Mouse (Mus musculus) CH12.LX (cell line): ENCODE measurements at regions not wholly inside any gene's neighbourhood (a gene's known extent, or its start where the extent isn't known, plus 50 kb on each side); places are given as distances from the start of the nearest gene placed in this dataset.

Experiments used
- DNase-seq: peaks from one replicate; pipeline ENCODE4 v3.0.0-alpha.2; 2013; ENCODE audit errors: extremely low read depth
- H3K27ac ChIP-seq: 2 replicates; pipeline ENCODE4 v1.5.1; 2012; ENCODE audit warnings: low read depth, mild to moderate bottlenecking, control low read depth, moderate library complexity; ENCODE audit not compliant: insufficient read depth
- H3K27me3 ChIP-seq: replicated peaks from 2 replicates; pipeline ENCODE3; 2012; ENCODE audit warnings: inconsistent platforms
- H3K36me3 ChIP-seq, 2 experiments: replicated peaks in 1 of 2; 2 replicates each; pipeline versions ENCODE3 to v1.6.1; 2012; ENCODE audit warnings: inconsistent platforms in 1 of 2, low read length in 1 of 2, mild to moderate bottlenecking in 1 of 2, mixed read lengths in 1 of 2, moderate library complexity in 1 of 2; ENCODE audit not compliant: control insufficient read depth in 1 of 2, insufficient read depth in 1 of 2
- H3K4me1 ChIP-seq, 2 experiments: 2 replicates each; pipeline ENCODE4 v1.6.1; 2012; ENCODE audit warnings: inconsistent platforms in 1 of 2, moderate library complexity in 1 of 2; ENCODE audit not compliant: insufficient read depth in 2 of 2, control insufficient read depth in 1 of 2
- H3K4me2 ChIP-seq: 2 replicates; pipeline ENCODE4 v1.6.1; 2012; ENCODE audit warnings: low read depth, mild to moderate bottlenecking, control low read depth; ENCODE audit not compliant: poor library complexity, insufficient read depth, severe bottlenecking
- H3K4me3 ChIP-seq, 3 experiments: fragments of 150-350 bp in 1 of 3; sonication (generic) in 1 of 3; replicated peaks in 1 of 3; 2 replicates each; pipeline versions ENCODE3 to v1.5.1; 2011 to 2012; ENCODE audit warnings: low read depth in 2 of 3, low read length in 2 of 3, mild to moderate bottlenecking in 2 of 3, moderate library complexity in 2 of 3, control low read depth in 1 of 3, improper control_type of control experiment in 1 of 3, inconsistent platforms in 1 of 3, mixed read lengths in 1 of 3; ENCODE audit not compliant: poor library complexity in 1 of 3
- H3K79me2 ChIP-seq: replicated peaks from 2 replicates; pipeline ENCODE4 v1.6.1; 2012; ENCODE audit warnings: mild to moderate bottlenecking, moderate library complexity; ENCODE audit not compliant: control insufficient read depth, poor library complexity, insufficient read depth, severe bottlenecking; ENCODE audit errors: extremely low read depth
- H3K9ac ChIP-seq: 2 replicates; pipeline ENCODE4 v1.6.1; 2012; ENCODE audit warnings: low read depth, mild to moderate bottlenecking, control low read depth, moderate library complexity; ENCODE audit not compliant: insufficient read depth
- H3K9me3 ChIP-seq: replicated peaks from 2 replicates; pipeline ENCODE3; 2012; ENCODE audit warnings: low read length, inconsistent platforms, mixed read lengths
- BHLHE40 ChIP-seq: IDR thresholded peaks from 2 replicates; pipeline ENCODE4 v1.6.1; 2011; ENCODE audit warnings: mild to moderate bottlenecking, low read depth, low read length, improper control_type of control experiment
- CHD1 ChIP-seq: IDR thresholded peaks from 2 replicates; pipeline ENCODE4 v1.6.1; 2012; ENCODE audit warnings: low read depth, low read length, improper control_type of control experiment, inconsistent platforms
- CHD2 ChIP-seq: IDR thresholded peaks from 2 replicates; pipeline ENCODE4 v1.6.1; 2011; ENCODE audit warnings: low read length, improper control_type of control experiment
- CTCF ChIP-seq, 2 experiments: IDR thresholded peaks in 1 of 2; conservative IDR thresholded peaks in 1 of 2; 2 replicates each; pipeline ENCODE4 v1.5.1; 2011 to 2012; ENCODE audit warnings: low read depth in 2 of 2, low read length in 2 of 2, improper control_type of control experiment in 1 of 2, inconsistent platforms in 1 of 2, mild to moderate bottlenecking in 1 of 2, moderate library complexity in 1 of 2
- E2F4 ChIP-seq: IDR thresholded peaks from 2 replicates; pipeline ENCODE4 v1.6.1; 2011; ENCODE audit warnings: low read depth, low read length, improper control_type of control experiment; ENCODE audit not compliant: insufficient replicate concordance
- ETS1 ChIP-seq: conservative IDR thresholded peaks from 2 replicates; pipeline ENCODE4 v1.6.1; 2012; ENCODE audit warnings: low read depth, mild to moderate bottlenecking, inconsistent platforms, low read length, improper control_type of control experiment, moderate library complexity
- GABPA ChIP-seq: IDR thresholded peaks from 2 replicates; pipeline ENCODE4 v1.6.1; 2012; ENCODE audit warnings: low read depth, low read length, improper control_type of control experiment, inconsistent platforms; ENCODE audit not compliant: insufficient replicate concordance
- HCFC1 ChIP-seq: IDR thresholded peaks from 2 replicates; pipeline ENCODE4 v1.6.1; 2012; ENCODE audit warnings: low read depth, mild to moderate bottlenecking, inconsistent platforms, low read length, improper control_type of control experiment
- IRF4 ChIP-seq: IDR thresholded peaks from 2 replicates; pipeline ENCODE4 v1.6.1; 2014; ENCODE audit warnings: low read depth, mild to moderate bottlenecking, inconsistent platforms, low read length, improper control_type of control experiment
- JUND ChIP-seq: conservative IDR thresholded peaks from 2 replicates; pipeline ENCODE4 v1.6.1; 2011; ENCODE audit warnings: low read depth, low read length, improper control_type of control experiment
- KAT2A ChIP-seq: IDR thresholded peaks from 2 replicates; pipeline ENCODE4 v1.6.1; 2012; ENCODE audit warnings: low read length, improper control_type of control experiment, inconsistent platforms; ENCODE audit not compliant: insufficient replicate concordance
- MAFK ChIP-seq: IDR thresholded peaks from 2 replicates; pipeline ENCODE4 v1.6.1; 2011; ENCODE audit warnings: low read length, improper control_type of control experiment; ENCODE audit not compliant: insufficient replicate concordance
- MAZ ChIP-seq: IDR thresholded peaks from 2 replicates; pipeline ENCODE4 v1.6.1; 2012; ENCODE audit warnings: low read depth, mild to moderate bottlenecking, inconsistent platforms, low read length, improper control_type of control experiment, moderate library complexity
- MXI1 ChIP-seq: IDR thresholded peaks from 2 replicates; pipeline ENCODE4 v1.6.1; 2011; ENCODE audit warnings: mild to moderate bottlenecking, low read depth, low read length, improper control_type of control experiment
- MYC ChIP-seq: IDR thresholded peaks from 2 replicates; pipeline ENCODE4 v1.6.1; 2011; ENCODE audit warnings: low read depth, mild to moderate bottlenecking, improper control_type of control experiment, low read length
- NELFE ChIP-seq: IDR thresholded peaks from 2 replicates; pipeline ENCODE4 v1.6.1; 2011; ENCODE audit warnings: low read depth, low read length, improper control_type of control experiment
- NRF1 ChIP-seq: IDR thresholded peaks from 2 replicates; pipeline ENCODE4 v1.6.1; 2014; ENCODE audit warnings: low read depth, mild to moderate bottlenecking, inconsistent platforms, low read length, improper control_type of control experiment, moderate library complexity
- PAX5 ChIP-seq: IDR thresholded peaks from 2 replicates; pipeline ENCODE4 v1.6.1; 2012; ENCODE audit warnings: low read length, inconsistent platforms, mixed read lengths
- POLR2AphosphoS2 ChIP-seq: IDR thresholded peaks from 2 replicates; pipeline ENCODE4 v1.6.1; 2011; ENCODE audit warnings: low read depth, low read length, improper control_type of control experiment
- RAD21 ChIP-seq: IDR thresholded peaks from 2 replicates; pipeline ENCODE4 v1.6.1; 2011; ENCODE audit warnings: low read depth, mild to moderate bottlenecking, low read length, improper control_type of control experiment, moderate library complexity
- SMC3 ChIP-seq: IDR thresholded peaks from 2 replicates; pipeline ENCODE4 v1.6.1; 2011; ENCODE audit warnings: low read depth, low read length, improper control_type of control experiment
- USF1 ChIP-seq: IDR thresholded peaks from 2 replicates; pipeline ENCODE4 v1.6.1; 2014; ENCODE audit warnings: low read depth, mild to moderate bottlenecking, inconsistent platforms, low read length, improper control_type of control experiment
- USF2 ChIP-seq: conservative IDR thresholded peaks from 2 replicates; pipeline ENCODE4 v1.6.1; 2011; ENCODE audit warnings: low read depth, low read length, improper control_type of control experiment
- ZC3H11A ChIP-seq: IDR thresholded peaks from 2 replicates; pipeline ENCODE4 v1.6.1; 2012; ENCODE audit warnings: low read depth, mild to moderate bottlenecking, inconsistent platforms, low read length, improper control_type of control experiment
- ZKSCAN1 ChIP-seq: IDR thresholded peaks from 2 replicates; pipeline ENCODE4 v1.6.1; 2012; ENCODE audit warnings: low read depth, inconsistent platforms, low read length, improper control_type of control experiment, borderline replicate concordance
- ZNF384 ChIP-seq: IDR thresholded peaks from 2 replicates; pipeline ENCODE4 v1.6.1; 2012; ENCODE audit warnings: low read depth, low read length, improper control_type of control experiment, inconsistent platforms
- dilution Hi-C: fragments of 300-500 bp; cut with MboI; formaldehyde crosslinking; loops from 2 replicates; pipeline ENCODE4 v1.14.3; 2020; ENCODE audit warnings: low sequenced_read_pairs; ENCODE audit not compliant: extremely low pct_unique_long_range_greater_than_20kb, extremely low pct_ligation_motif_present
- in situ Hi-C: fragments of 300-500 bp; cut with MboI; formaldehyde crosslinking; loops from 3 replicates; pipeline ENCODE4 v1.14.3; 2019; ENCODE audit warnings: low sequenced_read_pairs, low pct_ligation_motif_present, low pct_unique_long_range_greater_than_20kb, mixed read lengths

DNA sequence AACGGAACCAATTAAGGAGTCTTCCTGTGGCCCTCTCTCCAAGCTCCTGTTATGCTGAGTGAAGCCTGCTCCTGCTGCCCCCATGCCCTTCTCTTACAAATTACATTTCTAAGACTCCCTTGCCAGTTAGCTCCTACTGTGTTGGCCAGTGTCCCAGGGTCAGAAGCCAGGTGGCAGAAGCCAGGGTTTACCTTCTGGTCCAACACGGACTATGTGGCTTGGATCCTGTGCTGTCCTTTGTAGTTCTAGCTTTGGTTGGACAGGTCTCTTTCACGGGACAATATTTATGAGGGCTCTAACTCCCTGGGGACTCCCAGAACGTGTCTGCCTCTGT is 134.3 kb downstream of the Nufip1 start:
- in situ Hi-C loops, result loop anchor here (10.0 kb wide), 1 partner anchor 70 kb away; no protein-coding TSS in a partner anchor
- H3K79me2 ChIP-seq, result no peaks in the 10 kb centered on the region
- no peak overlapping the region for H3K4me3 ChIP-seq
- H3K27ac ChIP-seq, result no peak overlapping the region
- no peaks in the 10 kb centered on the region for H3K27me3 ChIP-seq
- H3K9ac ChIP-seq, result no peak overlapping the region
- no peak overlapping the region for H3K4me2 ChIP-seq
- no peaks in the 10 kb centered on the region for H3K4me1 ChIP-seq
- H3K36me3 ChIP-seq, result no peaks in the 10 kb centered on the region
- dilution Hi-C loops, result no loop called here
- no peak for DNase-seq
- peaks cover 4% of the 10 kb centered on the region for H3K9me3 ChIP-seq
- TF ChIP-seq MAZ (no peak), USF1 (no peak), POLR2AphosphoS2 (no peak), NRF1 (no peak), KAT2A (no peak), MAFK (no peak), CHD1 (no peak), MXI1 (no peak), IRF4 (no peak), ETS1 (no peak), ZNF384 (no peak)

- in situ Hi-C loops, result loop anchor here (10.0 kb wide), 1 partner anchor 73 kb away; no protein-coding TSS in a partner anchor
- H3K27ac ChIP-seq, result no peak overlapping the region
- H3K79me2 ChIP-seq, result no peaks in the 10 kb centered on the region
- no peaks in the 10 kb centered on the region for H3K4me1 ChIP-seq
- no peaks in the 10 kb centered on the region for H3K27me3 ChIP-seq
- H3K9me3 ChIP-seq, result no peaks in the 10 kb centered on the region
- H3K4me2 ChIP-seq, result no peak overlapping the region
- peak; percentile 30 for DNase-seq
- no peaks in the 10 kb centered on the region for H3K36me3 ChIP-seq
- no peak for TF ChIP-seq ETS1
- no peak for TF ChIP-seq MXI1
- TF ChIP-seq MAZ, result peak; percentile 21; the same call in 1 of the 2 replicates
- no peak for TF ChIP-seq POLR2AphosphoS2
- no peak for TF ChIP-seq JUND
- no peak for TF ChIP-seq ZKSCAN1
- no peak for TF ChIP-seq NELFE
- TF ChIP-seq USF2, result no peak
- TF ChIP-seq PAX5, result no peak
- no peak for TF ChIP-seq BHLHE40
- no peak for TF ChIP-seq E2F4
- TF ChIP-seq USF1, result no peak
- TF ChIP-seq CTCF (conservative IDR thresholded peaks at IDR 0.05 in 1 of 2, IDR thresholded peaks at IDR 0.05 in 1 of 2; ENCODE audit: low read depth in 2 of 2, low read length in 2 of 2), result peak in 1 of 2 experiments; percentile 70; a peak in 2 of 4 replicates
- no peak for TF ChIP-seq CHD2
- TF ChIP-seq ZC3H11A, result no peak
- no peak for TF ChIP-seq GABPA
- no peak for TF ChIP-seq MYC
- peak; percentile 73 for TF ChIP-seq SMC3
- no peak for TF ChIP-seq HCFC1
- no peak for TF ChIP-seq MAFK
- TF ChIP-seq RAD21, result peak; percentile 50
- TF ChIP-seq, all 38 proteins: peak for 4
- dilution Hi-C loops, result no loop called here
- Histone ChIP-seq H3K4me3 (no peak overlapping the region), H3K9ac (no peak overlapping the region)
Observed at GRCm38 (mm10) chr14:76247664-76248063, 137.0 kb downstream of the Nufip1 start.
